Mouse (Mus musculus) layer of hippocampus, adult 11-12 months (tissue): ENCODE measurements at regions not wholly inside any gene's neighbourhood (a gene's known extent, or its start where the extent isn't known, plus 50 kb on each side); places are given as distances from the start of the nearest gene placed in this dataset.

Source experiments
- DNase-seq: peaks from one replicate; pipeline ENCODE4 v3.0.0; 2022; ENCODE audit warnings: low spot score

GRCm38 (mm10) chr17:89297277-89298002 lies 97.0 kb upstream of the Fshr start:
- DNase-seq: peak; percentile 14

GRCm38 (mm10) chr17:89281321-89281720 lies 80.8 kb upstream of the Fshr start:
- no peak for DNase-seq

GRCm38 (mm10) chr17:89272141-89272540 lies 71.7 kb upstream of the Fshr start:
- no peak for DNase-seq

- no peak for DNase-seq
Observed at GRCm38 (mm10) chr17:89255687-89256086, 55.2 kb upstream of the Fshr start.

- no peak for DNase-seq
Observed at GRCm38 (mm10) chr17:89250811-89251210, 50.3 kb upstream of the Fshr start.
